Mouse (Mus musculus) cerebellum, postnatal 36 days (tissue): ENCODE data around the gene Pdia2.

Source experiments
- DNase-seq, 2 experiments: peaks; one replicate each; pipeline ENCODE4 v3.0.0; 2021 to 2022; ENCODE audit warnings: mixed read lengths in 2 of 2

Pdia2 gene

DNA sequence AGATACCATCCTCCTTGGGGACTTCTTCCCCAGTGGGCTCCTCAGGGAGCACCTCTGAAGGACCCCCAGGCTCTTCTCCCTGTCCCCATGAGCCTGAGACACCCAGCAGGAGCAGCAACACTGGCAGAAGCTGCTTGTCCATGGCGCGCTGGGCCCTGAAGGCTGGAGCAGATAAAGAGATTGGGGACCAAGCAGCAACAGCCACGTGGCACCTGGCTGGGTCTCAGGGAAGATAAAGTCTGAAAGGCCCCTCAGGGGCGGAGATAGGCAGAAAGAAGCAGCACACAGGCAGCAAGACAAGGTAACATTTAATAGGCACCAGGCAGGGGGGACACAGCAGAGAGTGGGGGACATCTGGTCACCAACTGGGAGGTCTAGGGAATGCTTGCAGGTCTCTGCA lies at the start of gene Pdia2:
Pdia2 (minus strand) TSS at position 196 of the 400 bp plus-strand sequence.
- DNase-seq: no peak

DNA sequence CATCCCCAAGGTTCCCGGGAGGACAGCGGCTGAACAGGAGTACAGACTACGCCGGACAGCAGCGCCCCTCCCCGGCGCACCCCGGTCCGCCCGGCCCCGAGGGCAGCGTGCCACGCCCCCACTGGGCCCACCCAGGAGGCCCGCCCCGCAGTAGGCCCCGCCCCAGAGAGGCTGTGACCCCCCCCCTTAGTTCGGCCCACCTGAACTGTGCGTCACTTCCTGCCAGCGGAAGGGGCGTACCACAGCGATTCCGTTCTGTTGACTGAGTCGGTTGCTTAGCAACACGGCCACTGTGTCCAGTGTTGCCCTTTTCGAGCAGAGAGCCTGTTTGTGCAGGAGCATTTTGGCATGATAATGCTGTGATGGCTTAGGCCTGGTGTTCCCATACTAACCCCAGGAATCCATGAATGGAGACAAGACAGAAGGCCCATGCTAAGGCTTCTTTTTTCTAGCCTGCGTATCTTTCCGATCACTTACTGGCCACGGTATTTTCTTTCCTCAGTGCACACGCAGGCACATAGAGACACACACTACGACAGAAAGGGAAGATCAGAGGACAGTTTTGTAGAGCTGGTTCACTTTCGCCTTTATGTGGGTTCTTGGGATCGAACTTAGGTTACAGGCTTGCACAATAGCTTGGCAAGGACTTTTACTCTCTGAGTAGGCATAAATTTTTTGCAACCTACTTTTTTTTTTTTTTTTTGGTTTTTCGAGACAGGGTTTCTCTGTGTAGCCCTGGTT lies 45.4 kb upstream of the Pdia2 start, which contains the start of gene Fam234a:
Fam234a (minus strand) TSS at position 142 of the 741 bp plus-strand sequence.
- DNase-seq: peak; percentile 89 to 92

DNA sequence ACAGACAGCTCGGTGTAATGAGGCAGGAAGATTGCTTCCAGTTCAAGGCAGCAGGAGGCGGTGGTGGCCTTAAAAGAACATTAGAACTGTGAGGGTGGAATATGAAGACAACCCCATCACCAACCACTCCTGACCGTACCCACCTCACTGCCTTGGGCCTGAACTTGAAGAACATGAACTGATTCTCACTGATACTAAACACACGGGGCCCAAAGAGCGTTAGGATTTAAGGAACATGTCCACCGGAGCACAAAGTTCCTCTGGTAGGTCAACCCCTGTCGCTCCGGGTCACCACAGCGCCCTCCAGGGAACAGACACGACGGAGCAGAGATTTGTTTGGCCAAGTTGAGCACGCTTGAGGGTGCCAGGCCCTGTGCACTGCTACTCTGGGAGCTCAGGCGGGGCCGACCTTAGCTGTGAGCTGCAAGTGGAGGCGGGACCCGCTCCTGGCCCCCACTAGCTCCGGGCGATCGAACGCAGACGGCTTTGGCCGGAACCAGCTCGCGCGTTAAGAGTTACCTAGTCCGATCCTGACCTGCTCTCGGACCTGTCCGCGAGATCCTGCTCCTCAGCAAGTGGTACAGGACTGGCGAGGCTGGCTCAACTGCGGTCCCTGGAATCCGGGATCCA lies 44.7 kb upstream of the Pdia2 start:
- DNase-seq: no peak

DNA sequence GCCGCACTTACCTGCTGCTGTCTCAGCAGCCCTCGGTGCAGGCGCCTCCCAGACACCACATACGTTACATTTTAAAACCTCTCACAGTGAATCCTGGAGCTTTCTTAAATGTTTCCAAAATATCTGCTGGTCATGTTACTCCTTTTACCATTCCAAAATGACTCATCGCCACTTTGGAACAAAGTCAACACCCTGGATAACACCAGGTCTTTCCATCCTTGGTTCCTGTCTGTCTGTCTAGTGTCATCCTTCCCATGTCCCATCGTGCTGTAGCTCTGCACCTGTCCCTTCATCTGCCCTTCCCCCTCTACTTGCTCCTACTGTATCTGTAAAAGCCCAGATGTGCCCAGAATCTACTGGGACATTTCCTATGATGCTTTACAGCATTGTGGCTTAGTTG lies 42.1 kb upstream of the Pdia2 start:
- no peak for DNase-seq

DNA sequence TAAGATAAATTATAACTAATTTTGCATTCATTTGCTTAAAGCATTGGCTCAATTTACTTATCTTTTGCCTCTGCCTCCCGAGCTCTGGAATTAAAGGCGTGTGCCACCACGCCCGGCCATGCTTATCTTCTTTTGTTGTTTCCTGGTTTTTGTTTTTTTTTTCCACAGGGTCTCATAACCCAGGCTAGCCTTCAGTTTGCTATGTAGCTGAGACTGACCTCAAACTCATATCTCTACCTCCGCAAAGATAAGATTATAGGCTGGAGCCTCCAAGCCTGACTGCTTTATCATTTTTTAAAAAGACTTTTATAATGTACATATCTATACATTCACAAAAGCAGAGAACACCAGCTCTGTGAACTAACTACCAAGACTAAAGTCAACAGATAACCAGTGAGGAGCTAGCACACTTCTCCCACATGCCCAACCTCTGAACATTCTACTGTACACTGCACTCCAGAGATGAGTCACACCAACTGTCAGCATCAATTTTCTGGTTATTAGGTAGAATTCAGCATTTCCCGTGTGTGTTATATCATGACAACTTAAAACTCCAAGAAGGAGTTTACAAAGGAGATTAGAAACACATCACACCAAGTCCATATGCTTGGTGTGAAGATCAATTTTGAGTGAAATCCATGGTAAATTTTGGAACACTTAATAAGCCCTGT lies 41.4 kb upstream of the Pdia2 start:
- DNase-seq: no peak

DNA sequence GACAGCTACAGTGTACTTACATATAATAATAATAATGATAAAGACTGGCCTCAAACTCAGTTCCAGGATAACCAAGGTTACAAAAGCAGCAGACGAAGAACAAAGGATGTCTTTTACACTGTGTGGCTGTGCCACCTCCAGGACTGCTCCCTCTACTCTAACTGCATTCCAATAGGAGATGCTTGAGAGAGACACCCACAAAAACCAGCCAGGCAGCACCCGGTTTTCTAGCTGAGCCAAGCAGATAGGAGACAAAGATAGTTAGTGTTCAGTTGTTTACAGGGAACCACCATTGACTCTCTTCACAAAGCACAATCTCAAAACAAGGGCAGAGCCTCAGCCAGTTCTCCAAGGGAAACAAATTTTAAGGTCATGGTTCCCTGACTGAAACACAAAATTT lies 40.7 kb upstream of the Pdia2 start:
- no peak for DNase-seq

DNA sequence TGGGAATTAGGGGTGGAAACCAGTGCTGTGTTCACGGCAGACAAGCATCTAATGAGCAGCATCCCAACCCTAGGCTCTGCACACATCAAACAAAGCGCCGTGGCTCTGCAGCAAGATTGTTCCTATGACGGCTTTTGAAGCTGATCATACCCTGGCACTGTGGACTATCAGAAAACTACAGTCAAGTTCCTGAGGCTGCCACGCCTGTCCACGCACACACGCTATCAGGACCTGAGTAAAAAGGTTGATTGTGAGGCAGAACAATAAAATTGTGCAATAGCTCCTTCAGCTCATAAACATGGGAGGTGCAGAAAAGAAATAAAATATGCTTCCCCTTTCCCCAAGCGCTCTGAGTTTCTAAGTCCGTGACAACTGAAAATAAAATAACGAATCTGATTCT lies 38.8 kb upstream of the Pdia2 start:
- DNase-seq: no peak

DNA sequence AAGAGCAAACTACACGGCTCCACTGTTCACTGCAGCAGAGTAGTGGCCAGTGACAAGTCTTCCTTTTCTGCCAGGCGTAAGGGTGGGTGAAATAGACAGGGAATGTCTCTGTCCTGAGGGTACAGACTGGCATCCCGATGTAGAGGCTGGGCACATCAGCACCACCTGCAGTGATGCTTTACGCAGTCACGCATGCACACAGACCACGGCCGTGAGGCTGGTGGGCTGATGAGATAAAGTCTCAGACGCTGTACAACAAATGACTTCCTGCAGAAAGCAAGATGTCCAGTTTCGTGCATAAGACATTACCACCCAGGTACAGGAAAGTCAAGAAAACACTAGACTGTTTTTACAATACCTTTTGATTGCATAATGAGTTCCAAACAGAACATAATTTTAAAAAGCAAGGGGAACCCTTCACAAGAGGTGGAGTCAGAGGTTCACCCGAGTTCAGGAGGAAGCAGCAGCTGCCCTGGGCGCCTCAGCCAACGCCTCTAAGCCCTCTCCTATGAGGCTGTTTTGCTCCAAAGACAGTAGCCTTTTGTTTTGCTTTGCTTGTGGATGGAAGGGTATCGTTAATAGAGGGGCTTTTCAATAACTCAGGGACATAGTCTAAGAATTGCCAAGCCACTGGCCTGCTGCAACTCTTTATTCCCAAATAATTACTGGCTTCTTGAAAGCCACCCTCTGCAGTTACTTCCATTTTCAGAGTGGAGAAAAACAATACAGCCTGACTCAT lies 36.4 kb upstream of the Pdia2 start:
- DNase-seq: no peak

DNA sequence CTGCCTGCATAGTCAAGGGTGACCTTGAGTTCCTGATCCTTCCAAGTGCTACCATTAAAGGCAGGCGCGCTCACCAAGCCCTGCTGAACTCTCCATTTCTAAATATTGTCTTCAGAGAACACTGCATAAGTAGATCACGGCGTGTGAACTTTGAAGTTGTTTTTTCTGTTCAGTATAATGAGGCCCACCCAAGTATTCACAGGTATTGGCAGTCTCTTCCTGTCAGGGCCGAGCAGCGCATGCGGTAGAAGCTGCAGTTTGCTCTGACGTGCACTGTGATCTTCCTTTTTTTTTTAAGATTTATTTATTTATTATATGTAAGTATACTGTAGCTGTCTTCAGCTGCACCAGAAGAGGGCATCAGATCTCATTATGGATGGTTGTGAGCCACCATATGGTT lies 35.5 kb upstream of the Pdia2 start:
- DNase-seq: no peak

DNA sequence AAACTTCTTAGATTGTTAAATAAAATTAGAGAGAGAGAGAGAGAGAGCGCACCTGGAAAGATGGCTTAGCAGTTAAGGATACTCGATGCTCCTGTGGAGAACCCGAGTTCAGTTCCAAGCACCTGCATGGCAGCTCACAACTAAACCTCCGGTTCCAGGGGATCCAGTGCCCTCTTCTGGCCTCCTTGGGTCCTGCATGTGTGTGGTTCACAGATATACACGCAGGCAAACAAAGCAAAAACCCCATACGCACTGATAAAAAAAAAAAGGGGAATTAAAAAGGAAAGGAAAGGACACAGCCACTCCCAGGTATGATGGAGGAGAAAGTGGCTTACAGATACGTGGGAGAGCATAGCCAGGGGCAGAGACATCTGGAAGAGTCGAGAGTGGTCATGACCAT lies 34.0 kb upstream of the Pdia2 start:
- DNase-seq: no peak

DNA sequence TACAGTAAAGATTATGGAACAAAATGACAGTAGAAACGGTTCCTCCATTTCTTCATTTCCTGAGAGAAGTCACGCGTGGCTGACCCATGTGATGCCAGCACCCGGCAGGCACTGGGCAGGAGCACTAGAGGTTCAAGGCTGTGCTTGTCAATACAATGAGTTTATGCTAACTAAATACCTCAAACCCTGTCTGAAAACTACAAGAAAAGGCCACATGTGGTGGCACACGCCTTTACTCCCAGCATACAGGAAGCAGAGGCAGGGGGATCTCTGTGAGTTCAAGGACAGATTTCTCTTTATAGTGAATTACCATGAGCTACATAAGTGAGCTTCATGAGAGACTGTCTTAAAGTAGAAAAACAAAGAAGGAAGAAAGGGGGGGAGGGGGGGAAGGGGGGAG lies 32.3 kb upstream of the Pdia2 start:
- DNase-seq: no peak

DNA sequence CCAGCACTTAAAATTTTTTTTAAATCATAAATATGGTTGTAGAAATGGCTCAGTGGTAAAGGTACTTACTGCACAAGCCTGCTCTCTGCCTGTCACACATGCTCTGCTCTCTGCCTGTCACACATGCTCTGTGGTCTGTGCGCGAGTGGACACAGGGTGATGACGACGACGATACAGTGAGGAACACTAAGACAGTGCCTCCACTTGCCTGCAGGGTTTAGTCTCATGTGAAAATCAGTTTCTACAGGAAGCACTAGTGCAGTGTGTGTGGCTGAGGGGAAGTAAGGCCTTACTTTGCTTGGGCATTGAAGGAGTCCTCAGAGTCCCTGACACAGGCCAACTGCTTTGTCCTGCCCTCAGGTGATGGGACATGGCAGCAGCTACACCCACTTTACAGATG lies 30.9 kb upstream of the Pdia2 start:
- DNase-seq: no peak

DNA sequence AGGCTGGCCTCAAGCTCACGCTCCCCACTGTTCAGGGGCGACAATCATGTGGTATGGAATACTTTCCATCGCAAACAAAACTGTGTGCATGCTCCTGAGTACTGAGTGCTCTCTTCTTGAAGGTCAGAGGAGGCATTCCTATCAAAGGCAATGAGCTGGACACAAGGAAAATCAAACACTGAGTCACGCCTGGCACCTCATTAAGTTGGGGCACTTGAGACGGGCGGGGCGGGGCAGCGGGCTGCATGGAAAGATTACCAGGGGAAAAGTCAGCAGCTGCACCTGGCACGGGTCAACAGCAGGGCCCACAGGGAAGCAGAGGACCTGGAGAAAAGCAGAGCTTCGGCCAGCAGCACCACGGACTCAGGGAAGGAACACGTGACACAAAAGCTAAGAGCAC lies 26.3 kb upstream of the Pdia2 start:
- DNase-seq: no peak

DNA sequence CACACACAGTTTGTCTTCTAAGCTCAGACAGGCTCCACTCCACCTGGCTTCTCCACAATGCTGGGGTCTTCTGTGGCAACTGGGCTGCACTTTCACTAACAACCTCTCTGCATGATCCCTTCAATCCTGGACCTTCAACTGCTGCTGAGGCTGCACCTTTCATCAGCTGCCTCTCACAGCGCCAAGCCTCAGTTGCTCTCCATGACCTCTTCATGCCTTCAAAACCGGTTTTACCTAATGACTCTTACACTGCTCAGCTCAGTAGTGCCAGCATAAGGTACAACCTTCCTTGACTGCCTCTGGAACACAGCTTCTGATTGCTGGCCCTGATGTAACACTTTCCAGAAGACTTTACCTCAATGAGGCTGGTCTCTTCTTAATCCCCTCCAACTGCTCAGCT lies 22.6 kb upstream of the Pdia2 start:
- no peak for DNase-seq

DNA sequence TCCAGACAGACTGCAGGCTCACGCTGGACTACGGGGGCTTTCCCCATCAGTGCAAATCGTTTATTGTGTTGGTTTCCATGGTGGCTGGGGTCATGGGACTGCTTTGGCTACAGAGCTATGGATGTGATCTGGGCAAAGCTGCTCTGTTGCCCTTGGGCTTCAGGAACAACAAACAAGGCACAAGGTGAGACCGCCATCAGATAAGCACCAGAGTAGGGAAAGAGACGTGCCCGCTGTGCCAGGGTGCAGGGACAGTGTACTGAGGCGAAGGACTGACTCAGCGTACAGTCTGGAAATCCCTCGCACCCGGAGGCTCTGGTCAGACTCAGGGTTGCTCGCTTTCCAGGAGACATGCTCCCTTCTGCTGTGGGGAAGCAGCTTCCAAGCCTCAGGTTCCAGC lies 13.8 kb upstream of the Pdia2 start:
- DNase-seq: no peak

DNA sequence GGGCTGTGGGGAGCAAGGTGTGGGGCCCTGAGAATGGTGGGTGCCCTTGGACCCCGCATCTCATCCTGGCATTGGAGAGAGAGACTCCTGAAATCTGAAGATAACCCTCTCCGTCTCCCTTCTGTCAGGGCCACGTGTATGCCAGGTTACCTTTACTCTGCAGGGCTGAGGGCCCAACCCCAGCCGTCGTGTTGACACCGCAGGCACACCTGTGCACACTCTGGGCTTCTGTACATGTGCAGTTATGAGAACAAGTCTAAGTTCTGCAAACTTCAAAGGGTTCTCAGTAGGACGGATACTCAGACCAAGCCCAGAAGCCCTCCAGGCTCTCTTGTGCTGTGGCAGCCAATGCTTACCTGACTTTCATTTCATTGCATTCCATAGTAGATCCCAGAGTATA lies 13.4 kb upstream of the Pdia2 start:
- no peak for DNase-seq

DNA sequence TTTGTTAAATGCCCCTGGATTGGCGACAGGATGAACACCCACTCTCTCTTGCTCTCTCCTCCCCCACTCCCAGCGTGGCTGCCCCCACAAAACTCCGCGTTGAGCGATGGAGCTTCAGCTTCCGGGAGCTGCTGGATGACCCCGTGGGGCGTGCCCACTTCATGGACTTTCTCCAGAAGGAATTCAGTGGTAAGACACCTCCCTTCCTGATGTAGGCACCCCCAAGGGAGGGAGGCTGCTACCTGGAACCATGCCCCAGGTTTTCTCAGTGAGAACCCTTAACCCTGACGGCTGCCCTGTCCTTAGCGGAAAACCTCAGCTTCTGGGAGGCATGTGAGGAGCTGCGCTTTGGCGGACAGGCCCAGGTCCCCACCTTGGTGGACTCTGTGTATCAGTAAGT lies 8.8 kb upstream of the Pdia2 start, which contains the start of gene Arhgdig:
Arhgdig (minus strand) TSS at position 101 of the 400 bp plus-strand sequence.
- DNase-seq: no peak

DNA sequence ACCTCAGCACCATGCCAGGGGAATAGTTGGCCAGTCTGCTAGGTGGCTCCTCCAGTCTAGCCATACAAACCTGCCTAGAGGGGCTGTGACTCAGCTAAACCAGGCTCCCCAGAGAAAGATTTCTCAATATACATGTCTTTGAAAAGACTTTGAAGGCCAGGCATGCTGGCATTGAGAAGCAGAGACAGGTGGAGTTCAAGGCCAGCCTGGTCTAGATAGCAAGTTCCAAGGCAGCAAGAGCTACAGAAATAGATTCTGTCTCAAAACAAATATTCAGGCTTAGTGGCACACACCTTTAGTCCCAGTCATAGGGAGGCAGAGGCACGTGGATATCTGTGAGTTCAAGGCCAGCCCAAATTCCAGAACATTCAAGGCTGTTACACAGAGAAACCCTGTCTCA lies 7.5 kb upstream of the Pdia2 start:
- no peak for DNase-seq

DNA sequence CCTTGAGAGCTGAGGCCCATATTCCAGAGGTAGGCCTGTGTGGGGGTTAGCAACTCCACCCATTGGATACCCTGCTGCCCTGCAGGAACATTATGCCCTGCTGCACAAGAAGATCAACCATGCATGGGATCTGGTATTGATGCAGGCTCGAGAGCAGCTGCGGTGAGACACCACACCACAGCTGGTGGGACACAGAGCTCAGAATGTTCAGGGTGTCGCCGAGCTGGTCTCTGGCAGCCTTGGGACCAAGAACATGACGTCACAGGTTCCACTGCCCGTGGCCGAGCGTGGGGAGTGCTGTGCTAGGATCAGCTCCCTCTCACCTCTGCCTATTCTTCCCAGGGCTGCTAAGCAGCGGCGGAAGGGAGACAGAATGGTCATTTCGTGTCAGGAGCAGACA lies 5.9 kb upstream of the Pdia2 start:
- DNase-seq: no peak

DNA sequence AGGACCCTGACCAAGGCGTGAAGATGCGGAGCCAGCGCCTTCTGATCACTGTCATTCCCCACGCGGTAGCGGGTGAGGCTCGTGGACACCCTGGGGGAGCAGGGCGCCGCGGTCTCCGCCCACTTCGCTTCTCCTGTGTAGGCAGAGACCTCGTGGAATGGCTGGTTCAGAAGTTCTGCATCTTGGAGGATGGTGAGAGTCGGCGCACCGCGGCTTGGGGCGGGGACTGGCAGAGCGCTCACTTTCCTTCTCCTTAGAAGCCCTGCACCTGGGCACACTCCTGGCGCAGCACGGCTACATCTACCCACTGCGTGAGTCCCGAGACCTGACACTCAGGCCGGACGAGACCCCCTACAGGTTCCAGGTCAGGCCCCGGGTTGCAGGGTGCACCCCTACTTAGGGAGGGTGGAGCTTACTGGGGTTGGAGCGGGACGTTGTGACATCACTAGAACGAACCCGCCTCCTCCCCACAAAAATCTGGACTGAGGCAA lies 4.5 kb upstream of the Pdia2 start:
- DNase-seq: peak; percentile 25

DNA sequence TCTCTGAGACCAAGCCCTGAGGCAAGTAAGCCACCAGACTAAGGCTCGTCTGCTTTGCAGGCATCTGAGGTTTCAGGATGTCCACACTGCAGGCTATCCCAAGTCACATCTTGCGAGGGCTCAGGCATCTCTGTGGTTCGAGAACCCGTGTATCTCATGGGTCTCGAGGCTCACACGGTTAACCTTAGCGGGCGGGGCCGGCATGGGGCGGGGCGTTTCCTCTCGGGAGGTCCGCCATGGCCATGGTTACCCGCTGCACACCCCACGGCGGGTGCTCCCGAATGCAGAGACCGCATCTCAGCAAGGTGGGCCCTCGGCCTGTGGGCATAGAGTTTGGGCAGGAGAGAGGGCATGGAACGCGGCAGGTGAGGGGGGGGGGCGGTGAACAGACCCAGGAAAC lies 3.9 kb upstream of the Pdia2 start, which contains the start of gene Rgs11:
Rgs11 (plus strand) TSS at position 215 of the 400 bp plus-strand sequence.
- DNase-seq: peak; percentile 23 to 41

DNA sequence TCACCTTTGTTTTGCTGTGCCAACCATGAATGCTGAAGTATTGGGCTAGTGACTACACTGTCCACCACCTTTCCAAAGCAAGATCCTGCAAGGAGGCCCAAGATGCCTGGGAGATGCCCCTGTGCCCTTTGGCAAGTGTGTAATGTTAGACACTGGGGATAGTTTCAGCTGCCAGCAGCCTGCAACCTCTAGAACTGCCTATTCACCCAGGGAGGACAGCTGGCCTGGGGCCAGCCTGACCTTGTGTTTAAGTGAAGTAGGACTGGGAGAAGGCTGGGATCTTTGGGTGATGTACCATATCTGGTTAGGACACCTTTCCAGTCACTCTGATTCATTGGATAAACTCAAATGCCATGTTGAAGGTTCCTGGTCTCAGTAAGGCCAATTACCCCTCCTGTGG lies 3.1 kb upstream of the Pdia2 start:
- no peak for DNase-seq
